Mouse (Mus musculus): ENCODE measurements around the gene Pon3. TPM values are rescaled to one million over a fixed set of nuclear protein-coding genes. Genes with fewer than 3 reads are reported as not detected.
"Not testable (repeated sequence)": the region's sequence is repeated elsewhere in the genome, so short reads cannot be mapped to it uniquely, and the experiment has no call there.

The Pon3 gene
- polyA plus RNA-seq, 1 experiment, result 15.0 TPM

- DNase-seq (ENCODE audit: low read depth, low spot score), result no peak
- 31% methylated on average over 10 of the region's 10 CpGs for WGBS
Measured at GRCm38 (mm10) chr6:5262322-5263249, 6.5 kb upstream of the Pon3 start.

DNA sequence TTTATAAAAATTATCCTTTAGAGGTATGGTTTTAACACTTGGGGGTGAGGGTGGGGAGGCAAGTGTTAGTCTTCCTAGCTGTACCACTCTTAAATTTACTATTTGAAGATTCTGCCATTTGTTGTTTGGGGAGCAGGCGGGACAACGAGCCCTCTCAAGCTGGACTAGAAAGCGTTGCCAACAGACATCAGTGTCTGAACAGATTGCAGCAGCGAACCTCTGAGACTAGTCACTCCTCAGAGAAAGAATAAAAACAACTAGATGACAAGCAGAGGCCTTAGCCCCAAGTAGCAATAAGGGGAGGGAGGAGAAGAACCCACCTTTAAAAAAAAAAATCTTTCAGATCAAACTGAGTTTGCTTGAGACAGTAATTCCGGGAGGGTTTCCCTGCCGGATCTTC lies 795 bp downstream of the Pon3 start:
- DNase-seq (ENCODE audit: low read depth, low spot score), result no peak
- 9% methylated on average over 6 of the region's 6 CpGs for WGBS

GRCm38 (mm10) chr6:5254869-5255268 lies 1.2 kb downstream of the Pon3 start:
- WGBS, result 97% methylated on average over 2 of the region's 2 CpGs
- DNase-seq (ENCODE audit: low read depth, low spot score), result no peak

DNA sequence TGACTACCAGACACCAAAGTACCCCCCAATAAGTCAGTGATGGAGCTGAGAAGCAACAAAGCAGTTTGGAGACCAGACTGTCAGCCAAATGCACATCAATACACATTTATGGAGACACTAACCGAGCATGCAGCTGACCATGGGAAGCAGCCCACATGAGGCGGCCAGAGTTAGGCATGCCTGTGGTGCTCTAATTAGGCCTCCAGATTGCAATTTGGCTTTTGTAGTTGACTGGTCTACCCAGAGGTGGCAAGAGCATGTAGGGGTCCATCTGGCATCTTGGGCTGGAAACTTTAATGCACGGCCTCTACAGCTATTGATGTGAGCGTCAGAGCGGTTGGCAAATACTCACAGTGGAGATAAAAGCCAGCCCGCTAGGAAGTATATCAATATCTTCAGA lies 10.2 kb downstream of the Pon3 start:
- no peak for DNase-seq (ENCODE audit: low read depth, low spot score)
- WGBS, result 97% methylated on average over 6 of the region's 6 CpGs

DNA sequence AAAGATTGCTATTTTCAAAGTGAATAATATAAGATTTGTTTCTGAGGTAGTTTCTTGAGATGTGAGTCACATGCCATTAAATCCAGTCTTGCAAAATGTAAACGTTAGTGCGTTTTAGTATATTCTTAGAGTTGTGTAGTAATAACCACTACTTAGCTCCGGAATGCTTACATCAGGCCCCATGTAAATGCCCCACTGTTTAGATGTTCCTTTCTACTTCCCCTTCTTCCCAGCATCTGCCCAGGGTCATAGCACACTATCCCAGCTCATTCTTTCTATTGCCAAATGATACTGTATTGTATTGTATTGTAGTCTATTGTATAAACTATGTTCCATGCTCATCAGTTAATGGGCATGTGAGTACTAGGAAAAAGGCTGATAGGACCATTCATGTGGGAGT lies 17.3 kb downstream of the Pon3 start:
- 68% methylated on average over 3 of the region's 3 CpGs for WGBS
- DNase-seq (ENCODE audit: low read depth, low spot score), result no peak

- no peak for DNase-seq (ENCODE audit: low read depth, low spot score)
- WGBS, result 60% methylated on average over 4 of the region's 4 CpGs
Measured at GRCm38 (mm10) chr6:5237510-5237909, 18.6 kb downstream of the Pon3 start.

DNA sequence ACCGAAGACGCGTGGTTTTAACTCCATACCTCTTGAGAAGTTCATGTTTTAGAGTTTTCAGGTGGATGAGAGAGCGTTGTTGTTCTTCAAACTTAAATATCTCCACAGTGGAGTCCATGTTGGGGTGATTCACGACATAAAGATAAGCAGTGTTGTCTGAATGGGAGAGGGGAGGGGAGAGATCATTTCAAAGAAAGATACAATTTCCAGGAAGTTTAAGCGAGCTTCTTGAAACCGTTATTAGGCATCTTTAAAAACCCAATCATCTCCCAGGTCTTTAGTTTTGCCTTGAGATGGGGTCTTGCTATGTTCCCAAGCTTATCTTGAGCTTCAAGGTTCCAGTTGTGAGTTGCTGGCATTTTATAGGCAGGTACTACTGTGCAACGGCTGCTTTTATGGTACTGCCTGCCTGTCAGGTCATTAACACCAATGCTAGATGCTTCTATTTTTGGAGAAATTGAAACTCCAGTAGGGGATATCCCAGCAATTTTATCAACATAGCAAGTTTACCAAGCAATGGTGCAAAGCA lies 19.2 kb downstream of the Pon3 start:
- no peak for DNase-seq (ENCODE audit: low read depth, low spot score)
- WGBS, result 90% methylated on average over 8 of the region's 8 CpGs

DNA sequence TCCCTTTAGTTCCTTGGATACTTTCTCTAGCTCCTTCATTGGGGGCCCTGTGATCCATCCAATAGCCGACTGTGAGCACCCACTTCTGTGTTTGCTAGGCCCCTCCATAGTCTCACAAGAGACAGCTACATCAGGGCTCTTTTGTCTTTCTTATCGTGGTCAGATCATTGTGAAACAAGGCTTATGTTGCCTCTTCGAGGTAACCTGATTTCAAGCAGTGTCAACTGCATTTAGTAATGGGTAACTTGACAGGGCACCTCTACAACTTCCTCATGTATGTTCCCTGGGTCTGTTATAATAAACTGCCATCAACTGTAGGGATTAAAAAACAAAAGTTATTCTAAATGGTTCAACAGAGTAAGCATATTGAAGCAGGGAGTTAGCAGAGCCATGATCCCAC lies 21.5 kb downstream of the Pon3 start:
- 71% methylated on average over 3 of the region's 3 CpGs for WGBS
- no peak for DNase-seq (ENCODE audit: low read depth, low spot score)

- DNase-seq (ENCODE audit: low read depth, low spot score), result no peak
- WGBS, result 98% methylated on average over 1 of the region's 1 CpGs
Measured at GRCm38 (mm10) chr6:5233812-5234211, 22.3 kb downstream of the Pon3 start.

GRCm38 (mm10) chr6:5232022-5232421 lies 24.1 kb downstream of the Pon3 start:
- 93% methylated on average over 4 of the region's 4 CpGs for WGBS
- DNase-seq (ENCODE audit: low read depth, low spot score), result no peak

GRCm38 (mm10) chr6:5230261-5230660 lies 25.8 kb downstream of the Pon3 start:
- no peak for DNase-seq (ENCODE audit: low read depth, low spot score)
- 70% methylated on average over 5 of the region's 5 CpGs for WGBS

GRCm38 (mm10) chr6:5223551-5223950 lies 32.5 kb downstream of the Pon3 start:
- WGBS, result 90% methylated on average over 2 of the region's 2 CpGs
- not testable (repeated sequence) for DNase-seq (ENCODE audit: low read depth, low spot score)

DNA sequence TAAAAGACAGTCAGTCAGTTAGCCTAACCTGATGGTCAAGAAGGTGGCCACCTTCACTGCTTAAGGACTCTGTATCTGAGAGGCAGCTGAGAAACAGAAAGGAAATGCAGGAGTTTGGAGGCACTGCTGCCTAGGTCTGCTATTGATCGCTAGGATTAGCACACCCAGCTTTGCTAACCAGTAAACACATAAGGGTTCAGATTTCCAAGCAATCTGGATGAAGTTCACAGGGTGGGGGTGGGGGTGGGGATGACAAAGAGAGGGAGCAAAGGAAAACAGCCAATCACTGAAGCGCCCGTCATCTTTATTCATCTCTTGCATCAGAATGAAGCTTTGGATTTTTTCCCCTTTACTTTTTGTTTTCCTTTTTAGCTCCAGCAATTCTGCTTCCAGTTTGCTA lies 34.0 kb downstream of the Pon3 start:
- DNase-seq (ENCODE audit: low read depth, low spot score), result no peak
- 83% methylated on average over 3 of the region's 3 CpGs for WGBS

DNA sequence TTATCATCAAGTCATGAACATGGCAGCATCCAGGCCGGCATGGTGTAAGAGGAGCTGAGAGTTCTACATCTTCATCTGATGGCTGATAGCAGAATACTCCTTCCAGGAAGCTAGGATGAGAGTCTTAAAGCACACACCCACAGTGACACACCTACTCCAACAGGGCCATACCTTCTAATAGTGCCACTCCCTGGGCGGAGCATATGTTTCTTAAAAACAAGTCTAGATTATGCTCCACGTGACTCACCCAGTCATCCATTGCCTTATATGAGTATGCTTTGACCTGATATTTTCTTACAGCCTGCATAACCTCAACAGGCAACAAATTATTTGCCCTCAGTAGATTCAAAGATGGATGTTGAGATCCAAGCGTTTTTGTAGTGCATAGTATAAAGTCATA lies 37.9 kb downstream of the Pon3 start:
- DNase-seq (ENCODE audit: low read depth, low spot score), result peak; percentile 32
- WGBS, result 80% methylated on average over 4 of the region's 4 CpGs

DNA sequence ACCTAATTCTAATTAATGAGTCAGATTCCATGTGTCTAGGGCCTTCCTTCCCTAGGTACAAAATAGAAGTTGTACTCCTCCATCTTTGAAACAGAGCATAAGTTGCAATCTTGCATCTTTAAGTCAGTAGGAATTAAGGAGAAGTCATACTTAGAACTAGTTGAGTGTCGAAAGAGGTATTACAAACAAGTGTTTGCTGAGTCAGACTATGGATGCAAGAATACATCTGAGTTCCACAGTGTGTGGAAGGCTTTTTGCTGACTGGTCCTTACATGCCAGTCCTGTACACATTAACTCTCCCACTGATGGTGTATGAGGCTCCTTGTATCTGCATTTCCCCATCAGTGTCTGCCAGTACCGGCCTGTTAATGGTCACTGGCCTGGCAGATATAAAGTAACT lies 48.3 kb downstream of the Pon3 start:
- WGBS, result 75% methylated on average over 2 of the region's 2 CpGs
- DNase-seq (ENCODE audit: low read depth, low spot score), result no peak

- 60% methylated on average over 3 of the region's 3 CpGs for WGBS
- no peak for DNase-seq (ENCODE audit: low read depth, low spot score)
Measured at GRCm38 (mm10) chr6:5199916-5200315, 56.2 kb downstream of the Pon3 start.

DNA sequence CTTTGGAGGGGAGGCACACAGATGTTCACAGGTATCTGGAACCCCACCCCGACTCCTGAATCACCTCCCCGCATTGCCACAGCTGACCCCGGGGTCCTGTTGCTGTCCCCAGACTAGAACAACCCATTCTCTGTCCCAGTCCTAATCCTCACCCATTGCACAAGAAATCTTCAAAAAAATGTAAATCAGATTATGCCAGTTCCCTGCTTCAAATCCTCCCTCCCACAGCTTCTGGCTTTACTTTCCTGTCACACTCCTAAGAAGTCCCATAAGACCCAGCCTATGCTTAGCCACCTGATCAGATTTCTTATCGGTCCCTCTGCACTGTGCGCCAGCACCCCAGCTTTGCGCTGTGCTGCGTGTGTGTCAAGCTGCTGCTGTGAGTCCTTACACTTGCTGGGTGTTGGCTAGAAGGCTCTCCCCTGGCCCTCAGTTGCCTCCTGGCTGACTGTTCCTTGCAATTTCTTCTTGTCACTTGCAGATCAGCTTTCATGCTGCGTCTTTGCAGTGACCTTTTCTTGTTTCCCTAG lies 56.6 kb downstream of the Pon3 start:
- no peak for DNase-seq (ENCODE audit: low read depth, low spot score)
- 86% methylated on average over 8 of the region's 8 CpGs for WGBS

- 72% methylated on average over 5 of the region's 5 CpGs for WGBS
- DNase-seq (ENCODE audit: low read depth, low spot score), result no peak
Measured at GRCm38 (mm10) chr6:5198590-5198989, 57.5 kb downstream of the Pon3 start.

DNA sequence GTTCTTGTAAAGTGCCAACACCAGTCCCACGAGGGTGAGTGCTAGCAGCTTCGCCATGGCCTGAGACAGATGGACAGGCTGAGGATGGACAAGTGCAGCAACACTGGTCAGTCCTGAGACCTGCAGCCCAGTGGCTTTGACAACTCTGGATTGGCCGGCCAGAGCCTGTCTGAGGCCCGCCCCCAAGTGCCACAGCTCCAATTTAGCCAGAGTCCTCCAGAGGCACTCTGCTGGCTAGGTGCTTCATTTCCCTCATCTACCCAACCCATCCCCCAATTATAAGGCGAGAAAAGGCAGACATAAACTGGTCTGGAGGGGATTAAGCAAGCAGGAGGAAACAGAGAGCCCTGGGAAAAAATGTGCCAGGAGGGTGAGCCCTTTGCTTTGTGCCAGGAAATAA lies 62.4 kb downstream of the Pon3 start, which contains the start of gene Pon1:
Gene Pon1 (minus strand): TSS at position 254 of the 400 bp plus-strand sequence.
- WGBS, result 63% methylated on average over 5 of the region's 5 CpGs
- DNase-seq (ENCODE audit: low read depth, low spot score), result no peak

DNA sequence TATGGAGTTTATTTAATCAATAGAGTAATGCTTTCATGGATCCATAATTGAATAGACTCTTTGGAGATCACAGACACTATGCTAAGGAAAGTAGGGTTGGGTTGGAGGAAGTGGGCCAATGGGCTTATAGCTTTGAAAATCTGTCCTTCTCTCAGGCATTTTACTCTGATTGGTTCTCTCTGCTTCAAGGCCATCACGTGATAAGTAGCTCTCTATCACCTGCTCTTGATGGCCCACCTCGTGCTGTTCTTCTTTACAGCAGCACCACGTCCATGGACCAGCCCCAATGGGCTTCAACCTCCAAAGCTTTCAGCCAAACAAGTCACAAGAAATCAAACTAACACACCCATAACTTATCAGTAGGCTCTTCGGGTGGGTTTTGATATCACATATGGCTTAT lies 65.3 kb downstream of the Pon3 start:
- WGBS, result 78% methylated on average over 4 of the region's 4 CpGs
- DNase-seq (ENCODE audit: low read depth, low spot score), result no peak

DNA sequence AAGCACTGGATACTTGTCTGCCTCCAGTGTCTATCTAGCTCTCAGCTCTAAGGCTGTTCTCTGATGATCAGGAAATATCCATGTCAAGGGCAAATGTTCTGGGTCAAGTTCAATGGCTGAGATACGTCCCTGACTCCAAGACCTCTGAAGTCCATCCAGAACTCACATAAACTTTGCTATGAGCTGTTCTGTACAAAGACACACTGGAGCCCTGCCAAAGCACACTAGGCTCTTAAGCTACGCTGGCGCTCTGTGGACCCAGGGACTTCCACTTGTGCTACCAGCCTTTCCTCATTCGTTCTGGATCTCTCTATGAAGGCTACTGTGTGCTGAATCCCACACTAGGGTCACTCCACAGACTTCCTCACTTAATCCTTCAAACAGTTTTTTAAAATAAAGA lies 66.6 kb downstream of the Pon3 start:
- no peak for DNase-seq (ENCODE audit: low read depth, low spot score)
- WGBS, result 16% methylated on average over 4 of the region's 4 CpGs
